Mouse (Mus musculus) adrenal gland, adult 8-10 months (tissue): ENCODE results near the gene Sectm1b. TPM values are rescaled to one million over a fixed set of nuclear protein-coding genes. Genes with fewer than 3 reads are reported as not detected.

Experiments used
- DNase-seq: peaks from one replicate; pipeline ENCODE4 v3.0.0; 2022
- total RNA-seq, 4 experiments: library from RNA; stranded (reverse); gene quantifications; 2 replicates each; pipeline ENCODE4 v1.2.4; 2022

Sectm1b gene
- total RNA-seq, 4 experiments from 2014 or later: not detected

DNA sequence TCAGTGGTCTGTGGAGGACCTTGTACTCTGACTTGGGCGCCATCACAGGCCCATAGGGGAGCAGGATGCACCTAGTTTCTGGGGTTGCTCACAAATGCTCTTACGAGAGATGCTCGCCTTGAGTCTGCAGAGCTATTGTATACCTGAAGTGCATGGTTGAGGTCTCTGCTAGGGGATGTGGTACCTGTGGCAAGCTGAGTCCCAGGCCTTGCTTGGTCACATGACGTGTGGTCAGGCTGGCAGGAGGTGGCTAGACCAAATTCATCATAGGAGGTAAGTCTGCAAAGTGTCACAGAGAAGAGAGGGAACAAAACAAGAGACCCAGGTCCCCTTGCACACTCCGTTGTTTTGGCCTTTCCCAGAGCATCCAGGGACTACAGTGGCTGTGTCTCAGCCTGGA, 43.9 kb downstream of the Sectm1b start:
- no peak for DNase-seq

DNA sequence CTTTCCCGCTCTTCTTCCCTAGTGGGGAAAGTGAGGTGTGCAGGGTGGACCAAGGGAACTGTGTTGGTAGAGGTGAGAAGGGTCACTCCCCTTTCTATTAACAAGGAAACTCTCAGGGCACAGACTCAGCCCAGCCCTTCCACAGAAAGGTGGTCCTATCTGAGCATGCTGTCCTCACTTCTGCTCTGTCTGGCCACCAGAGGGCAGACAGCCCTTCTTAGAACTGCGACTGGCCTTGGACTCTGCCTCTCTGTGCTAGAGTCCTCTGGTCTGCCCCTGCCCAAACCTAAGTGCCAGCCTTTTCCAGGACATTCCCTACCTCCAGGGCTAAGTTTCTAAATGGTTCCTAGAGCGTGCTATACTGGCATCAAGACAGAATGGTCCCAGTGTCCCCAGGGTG, 45.7 kb downstream of the Sectm1b start:
- peak; percentile 42 for DNase-seq

DNA sequence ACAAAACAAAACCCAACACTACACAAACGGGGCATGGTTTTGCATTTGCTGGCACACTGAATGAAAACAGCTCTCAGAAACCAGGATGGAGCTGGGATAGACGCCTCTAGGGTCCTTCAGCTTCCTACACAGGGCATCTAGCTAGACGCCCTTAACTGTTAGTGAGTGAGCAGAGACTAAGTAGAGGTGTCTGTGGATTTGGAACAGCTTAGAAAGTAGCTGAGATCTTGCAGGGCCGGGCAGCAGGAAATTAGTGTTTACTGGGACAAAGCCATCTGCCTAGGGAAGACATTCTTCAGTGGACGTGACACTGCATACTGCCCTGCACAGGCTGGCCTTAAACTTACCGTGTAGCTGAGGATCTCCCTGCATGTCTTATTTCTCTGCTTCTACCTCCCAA, 47.9 kb downstream of the Sectm1b start:
- no peak for DNase-seq

DNA sequence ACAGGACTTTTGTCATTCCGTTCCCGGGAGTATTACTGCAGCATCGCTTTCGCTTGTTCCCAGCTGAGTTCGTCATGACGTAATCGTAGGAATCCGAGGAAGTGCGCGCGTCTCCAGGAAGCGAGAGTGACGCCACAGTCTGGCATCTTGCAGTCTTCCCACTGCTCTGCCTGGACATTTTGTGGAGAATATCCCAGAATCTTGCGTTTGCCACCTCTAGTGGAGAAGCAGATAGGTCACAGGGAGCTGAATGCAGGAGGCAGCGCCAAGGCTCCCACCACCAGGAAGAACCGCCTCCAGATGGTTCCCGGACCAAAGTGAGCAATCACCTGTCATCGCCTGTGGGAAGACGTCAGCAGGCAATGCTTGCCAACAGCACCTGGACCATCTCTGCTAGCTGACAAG, 48.5 kb downstream of the Sectm1b start:
- no peak for DNase-seq

DNA sequence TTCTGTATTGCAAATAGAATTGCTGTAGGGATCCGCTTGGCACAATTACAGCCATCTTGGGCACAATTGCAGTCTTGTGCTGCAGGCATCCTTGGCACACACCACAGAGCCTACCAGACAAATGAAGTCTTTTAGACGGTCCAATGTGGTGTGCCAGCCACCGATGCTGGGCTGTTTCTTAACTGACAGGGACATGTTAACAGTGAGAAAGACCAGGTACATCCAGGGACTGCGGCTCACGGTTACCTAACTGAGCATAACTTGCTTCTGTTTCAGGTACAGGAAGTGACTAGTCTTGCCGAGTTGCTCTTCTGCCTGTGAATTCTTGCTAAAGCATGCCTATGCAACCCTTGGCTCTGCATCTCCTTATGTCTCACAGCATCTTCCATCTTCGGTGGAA, 49.7 kb downstream of the Sectm1b start:
- no peak for DNase-seq

DNA sequence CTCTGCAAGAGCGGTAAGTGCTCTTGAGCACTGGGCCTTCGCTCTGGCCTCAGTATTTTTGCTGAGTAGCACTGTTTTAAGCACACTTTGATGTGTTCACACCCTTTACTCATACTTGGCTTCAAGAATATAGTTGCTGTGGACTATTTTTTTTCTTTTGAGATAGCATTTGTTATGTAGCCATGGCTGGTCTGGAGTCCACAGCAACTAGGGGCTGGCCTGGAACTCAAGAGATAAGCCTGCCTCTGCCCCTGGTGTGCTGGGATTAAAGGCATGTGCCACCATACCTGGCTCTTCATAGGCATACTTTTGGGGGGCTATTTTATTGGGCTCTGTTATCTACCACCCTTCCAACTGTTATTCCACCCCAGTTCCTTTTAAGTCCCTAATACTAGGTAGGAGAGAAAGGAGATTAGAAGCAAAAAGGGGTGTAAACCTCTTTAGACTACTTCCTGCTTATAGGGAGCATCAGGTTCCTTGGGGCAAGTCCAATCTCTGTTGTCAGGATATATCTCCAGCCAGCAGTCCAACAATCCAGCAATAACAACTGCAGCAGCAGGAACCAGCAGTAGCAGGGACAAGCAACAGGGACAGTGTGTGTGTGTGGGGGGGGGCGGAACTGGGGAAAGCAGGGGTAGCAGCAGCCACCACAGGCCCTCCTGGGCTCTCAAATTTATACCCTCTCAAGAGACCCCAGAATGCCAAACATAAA, 53.2 kb downstream of the Sectm1b start:
- DNase-seq: no peak

DNA sequence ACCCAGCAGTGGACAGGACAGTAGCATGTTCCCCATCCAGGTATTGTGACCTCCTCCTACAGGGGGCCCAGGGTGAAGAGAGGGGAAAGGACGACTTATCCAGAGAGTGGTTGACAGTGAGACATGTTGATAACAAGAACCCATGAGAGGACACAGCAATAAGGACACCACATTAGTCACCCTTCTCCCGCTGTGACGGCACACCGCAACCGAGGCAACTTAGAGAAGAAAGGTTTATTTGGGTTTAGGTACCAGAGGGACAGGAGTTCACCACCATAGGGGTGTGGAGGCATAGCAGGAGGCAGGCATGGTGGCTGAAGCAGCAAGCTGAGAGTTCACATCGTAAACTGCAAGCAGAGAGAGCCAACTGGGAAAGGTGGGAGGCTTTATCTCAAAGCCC, 57.2 kb downstream of the Sectm1b start:
- DNase-seq: no peak

DNA sequence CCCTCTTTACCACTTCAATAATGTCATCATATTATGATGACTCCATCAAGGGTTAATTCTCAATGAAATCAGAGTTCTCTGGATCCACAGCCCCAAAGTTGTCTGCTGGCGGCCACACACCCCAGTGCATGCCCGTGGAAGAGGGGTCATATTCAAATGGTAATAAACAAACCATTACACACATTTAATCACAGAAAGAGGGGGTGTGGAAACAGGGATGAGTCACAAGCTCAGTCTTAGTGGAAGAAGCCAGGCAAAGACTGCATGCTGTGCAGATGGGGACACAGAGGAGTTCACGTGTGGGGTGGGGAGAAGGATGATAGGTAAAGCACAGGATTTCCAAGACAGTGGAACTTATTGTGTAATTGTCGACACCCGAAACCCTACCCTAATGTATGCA, 59.1 kb downstream of the Sectm1b start:
- no peak for DNase-seq

Other genes starting within 250 kb of the Sectm1b start
- 1,000 to 10,000 TPM in 1 of 4 experiments, 100 to 1,000 TPM in 3; 300 to 1,377 (median 701) TPM for gene Fasn, start 239.0 kb downstream of the Sectm1b start, total RNA-seq
- gene Ccdc57, start 130.7 kb downstream of the Sectm1b start, total RNA-seq: 10 to 100 TPM in 3 of 4 experiments, 1 to 10 TPM in 1; 9.9 to 24.5 (median 15.1) TPM
- 1 to 10 TPM in 3 of 4 experiments, under 1 TPM in 1; 0.55 to 1.7 (median 1.5) TPM for gene Slc16a3, start 115.1 kb downstream of the Sectm1b start, total RNA-seq
- 100 to 1,000 TPM; 117 to 145 (median 136) TPM for gene Csnk1d, start 72.2 kb downstream of the Sectm1b start, total RNA-seq
- gene Cd7, start 24.2 kb downstream of the Sectm1b start, total RNA-seq: 1 to 10 TPM in 1 of 4 experiments, under 1 TPM in 3; 0.56 to 1.0 (median 0.74) TPM
- under 1 TPM in 2 of 4 experiments, not detected in 2; 0.21 to 0.46 TPM for gene Sectm1a, start 17.7 kb upstream of the Sectm1b start, total RNA-seq
- gene Tex19.2, start 55.1 kb upstream of the Sectm1b start, total RNA-seq: not detected
- gene Tex19.1, start 82.6 kb upstream of the Sectm1b start, total RNA-seq: not detected
- gene Uts2r, start 96.7 kb upstream of the Sectm1b start, total RNA-seq: not detected
- gene Hexdc, start 140.9 kb upstream of the Sectm1b start, total RNA-seq: 10 to 100 TPM; 12.5 to 24.4 (median 17.6) TPM
- 10 to 100 TPM; 26.0 to 29.3 (median 27.9) TPM for gene Ogfod3, start 141.1 kb upstream of the Sectm1b start, total RNA-seq
- gene Cybc1, start 165.8 kb upstream of the Sectm1b start, total RNA-seq: 10 to 100 TPM; 24.8 to 31.1 (median 29.1) TPM
- 10 to 100 TPM; 20.4 to 24.7 (median 23.1) TPM for gene Narf, start 173.7 kb upstream of the Sectm1b start, total RNA-seq
- gene Foxk2, start 196.4 kb upstream of the Sectm1b start, total RNA-seq: 10 to 100 TPM; 32.8 to 44.0 (median 41.8) TPM